Mouse (Mus musculus): Measurements from ENCODE around the gene Rpl9. TPM values are rescaled to one million over a fixed set of nuclear protein-coding genes. Genes with fewer than 3 reads are reported as not detected.

Rpl9 gene
- polyA plus RNA-seq, 1 experiment from 2014 or later: 991 TPM

DNA sequence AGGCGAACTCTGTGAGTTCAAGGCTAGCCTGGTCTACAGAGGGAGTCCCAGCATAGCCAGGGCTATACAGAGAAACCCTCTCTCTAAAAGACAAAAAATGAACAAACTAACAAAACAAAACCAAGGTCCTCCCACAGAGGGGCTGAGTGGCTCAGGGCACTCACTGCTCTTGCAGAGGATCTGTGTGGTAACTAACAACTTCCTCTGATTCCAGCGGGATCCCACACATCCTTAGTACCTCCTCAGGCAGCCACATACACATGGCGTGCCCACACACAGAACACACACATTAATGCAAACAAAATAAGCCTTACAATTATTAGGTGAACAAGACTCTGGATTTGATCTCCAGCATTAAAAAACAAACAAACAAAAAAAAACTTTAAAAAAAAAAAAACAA, 33.5 kb downstream of the Rpl9 start:
- no peak overlapping the region for H3K9ac ChIP-seq
- no peaks in the 10 kb centered on the region for H3K4me1 ChIP-seq
- no peaks in the 10 kb centered on the region for H3K36me3 ChIP-seq
- WGBS: 75% methylated on average over 3 of the region's 3 CpGs
- no peak for ATAC-seq (ENCODE audit: borderline replicate concordance, extremely low read depth, low FRiP score, low TSS enrichment)
- H3K9me3 ChIP-seq: no peaks in the 10 kb centered on the region
- H3K27ac ChIP-seq: no peak overlapping the region
- H3K27me3 ChIP-seq: no peaks in the 10 kb centered on the region
- no peak overlapping the region for H3K4me2 ChIP-seq
- H3K4me3 ChIP-seq: no peak overlapping the region

GRCm38 (mm10) chr5:65356851-65357250, 34.4 kb downstream of the Rpl9 start:
- Histone ChIP-seq H3K9me3 (no peaks in the 10 kb centered on the region), H3K4me3 (no peak overlapping the region), H3K27ac (no peak overlapping the region), H3K27me3 (no peaks in the 10 kb centered on the region), H3K36me3 (no peaks in the 10 kb centered on the region), H3K9ac (no peak overlapping the region), H3K4me1 (no peaks in the 10 kb centered on the region), H3K4me2 (no peak overlapping the region)
- no peak for ATAC-seq (ENCODE audit: borderline replicate concordance, extremely low read depth, low FRiP score, low TSS enrichment)
- WGBS: 69% methylated on average over 6 of the region's 6 CpGs

GRCm38 (mm10) chr5:65354985-65355384, 36.3 kb downstream of the Rpl9 start:
- 76% methylated on average over 5 of the region's 5 CpGs for WGBS
- H3K4me2 ChIP-seq: no peak overlapping the region
- no peak overlapping the region for H3K9ac ChIP-seq
- H3K36me3 ChIP-seq: no peaks in the 10 kb centered on the region
- H3K4me3 ChIP-seq: no peak overlapping the region
- no peaks in the 10 kb centered on the region for H3K9me3 ChIP-seq
- H3K27ac ChIP-seq: no peak overlapping the region
- ATAC-seq (ENCODE audit: borderline replicate concordance, extremely low read depth, low FRiP score, low TSS enrichment): no peak
- H3K27me3 ChIP-seq: no peaks in the 10 kb centered on the region
- H3K4me1 ChIP-seq: no peaks in the 10 kb centered on the region

- H3K36me3 ChIP-seq: no peaks in the 10 kb centered on the region
- 52% methylated on average over 3 of the region's 3 CpGs for WGBS
- H3K4me3 ChIP-seq: no peak overlapping the region
- no peaks in the 10 kb centered on the region for H3K9me3 ChIP-seq
- ATAC-seq (ENCODE audit: borderline replicate concordance, extremely low read depth, low FRiP score, low TSS enrichment): no peak
- H3K4me2 ChIP-seq: no peak overlapping the region
- H3K9ac ChIP-seq: no peak overlapping the region
- no peaks in the 10 kb centered on the region for H3K27me3 ChIP-seq
- H3K4me1 ChIP-seq: no peaks in the 10 kb centered on the region
- no peak overlapping the region for H3K27ac ChIP-seq
These were observed 37.1 kb downstream of the Rpl9 start for GRCm38 (mm10) chr5:65354097-65354496.

DNA sequence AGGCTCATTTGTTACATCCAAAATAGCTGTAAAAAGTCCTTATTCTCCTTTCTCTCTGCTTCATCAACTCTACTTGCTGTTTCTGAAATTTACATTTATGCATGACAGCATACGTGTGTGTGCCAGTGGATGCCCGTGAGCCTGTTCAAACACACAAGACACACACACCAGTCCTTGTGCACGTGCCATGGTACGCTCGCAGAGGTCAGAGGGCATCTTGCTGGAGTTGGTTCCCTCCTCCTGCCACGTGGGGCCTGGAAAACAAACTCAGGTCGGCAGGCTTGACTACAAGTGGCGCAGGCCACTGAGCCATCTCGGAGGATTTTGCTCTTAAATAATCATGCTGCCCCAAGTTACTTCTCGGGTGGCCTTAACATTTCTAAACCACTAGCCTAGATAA, 40.7 kb downstream of the Rpl9 start:
- no peak for ATAC-seq (ENCODE audit: borderline replicate concordance, extremely low read depth, low FRiP score, low TSS enrichment)
- Histone ChIP-seq H3K36me3 (no peaks in the 10 kb centered on the region), H3K27ac (no peak overlapping the region), H3K27me3 (no peaks in the 10 kb centered on the region), H3K4me3 (no peak overlapping the region), H3K9me3 (no peaks in the 10 kb centered on the region), H3K4me1 (no peaks in the 10 kb centered on the region), H3K9ac (no peak overlapping the region), H3K4me2 (no peak overlapping the region)
- 44% methylated on average over 10 of the region's 10 CpGs for WGBS

GRCm38 (mm10) chr5:65348168-65348567, 43.1 kb downstream of the Rpl9 start, which contains the start of gene Klb:
Klb (plus strand) TSS chr5:65348314.
- ATAC-seq (ENCODE audit: borderline replicate concordance, extremely low read depth, low FRiP score, low TSS enrichment): no peak
- no peak within 1 kb of the TSS for H3K27ac ChIP-seq
- WGBS: 42% methylated on average over 15 of the region's 15 CpGs
- H3K4me1 ChIP-seq: no peaks in the 10 kb centered on the region
- H3K36me3 ChIP-seq: no peaks in the 10 kb centered on the region
- no peak within 1 kb of the TSS for H3K9ac ChIP-seq
- H3K4me2 ChIP-seq: peak within 1 kb of the TSS; percentile 43
- no peaks in the 10 kb centered on the region for H3K9me3 ChIP-seq
- H3K4me3 ChIP-seq: peak within 1 kb of the TSS; percentile 13; the same call in 1 of the 2 replicates
- no peaks in the 10 kb centered on the region for H3K27me3 ChIP-seq

GRCm38 (mm10) chr5:65340167-65340566, 51.1 kb downstream of the Rpl9 start:
- H3K27ac ChIP-seq: no peak overlapping the region
- no peaks in the 10 kb centered on the region for H3K36me3 ChIP-seq
- no peaks in the 10 kb centered on the region for H3K27me3 ChIP-seq
- 0 out of 2 replicates have a peak, but pooled peaks cover 5% of the 10 kb centered on the region for H3K4me1 ChIP-seq
- 21% methylated on average over 4 of the region's 4 CpGs for WGBS
- no peak overlapping the region for H3K9ac ChIP-seq
- no peaks in the 10 kb centered on the region for H3K9me3 ChIP-seq
- no peak overlapping the region for H3K4me2 ChIP-seq
- H3K4me3 ChIP-seq: no peak overlapping the region
- no peak for ATAC-seq (ENCODE audit: borderline replicate concordance, extremely low read depth, low FRiP score, low TSS enrichment)

DNA sequence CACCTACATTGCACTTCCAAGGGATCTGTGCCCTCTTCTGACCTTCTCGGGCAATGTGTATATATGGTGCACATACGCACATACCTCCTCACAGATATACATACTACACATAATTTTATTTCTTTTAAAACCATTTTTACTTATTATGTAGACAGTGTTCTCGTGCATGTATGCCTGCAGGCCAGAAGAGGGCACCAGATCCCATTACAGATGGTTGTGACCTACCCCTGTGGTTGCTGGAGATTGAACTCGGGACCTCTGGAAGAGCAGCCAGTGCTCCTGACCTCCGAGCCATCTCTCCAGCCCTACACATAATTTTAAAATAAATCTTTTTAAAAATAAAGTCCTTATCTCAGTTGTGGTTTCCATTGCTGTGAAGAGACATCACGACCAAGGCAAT, 52.9 kb downstream of the Rpl9 start:
- H3K27me3 ChIP-seq: no peaks in the 10 kb centered on the region
- H3K4me1 ChIP-seq: peaks cover 17% of the 10 kb centered on the region
- no peak overlapping the region for H3K27ac ChIP-seq
- H3K9me3 ChIP-seq: no peaks in the 10 kb centered on the region
- no peak for ATAC-seq (ENCODE audit: borderline replicate concordance, extremely low read depth, low FRiP score, low TSS enrichment)
- H3K4me3 ChIP-seq: no peak overlapping the region
- WGBS: 78% methylated on average over 6 of the region's 6 CpGs
- H3K4me2 ChIP-seq: no peak overlapping the region
- H3K9ac ChIP-seq: no peak overlapping the region
- H3K36me3 ChIP-seq: no peaks in the 10 kb centered on the region

Other genes with a start within 250 kb of the Rpl9 start
- gene Wdr19, start 191.7 kb downstream of the Rpl9 start, polyA plus RNA-seq (2015; fragmentation: Nextera tagmentation; extraction: Ambion mirVana): 9.7 and 10.5 TPM in 2 replicates
- 80.3 and 84.4 TPM in 2 replicates for gene Rfc1, start 55.8 kb downstream of the Rpl9 start, polyA plus RNA-seq (2015; fragmentation: Nextera tagmentation; extraction: Ambion mirVana)
- 0.08 TPM in 1 of 2 replicates, not detected in the other for gene Klb, start 43.1 kb downstream of the Rpl9 start, polyA plus RNA-seq (2015; fragmentation: Nextera tagmentation; extraction: Ambion mirVana)
- gene Lias, start 53 bp upstream of the Rpl9 start, polyA plus RNA-seq (2015; fragmentation: Nextera tagmentation; extraction: Ambion mirVana): 55.5 and 57.2 TPM in 2 replicates
- gene Ugdh, start 44.5 kb upstream of the Rpl9 start, polyA plus RNA-seq (2015; fragmentation: Nextera tagmentation; extraction: Ambion mirVana): 140 and 146 TPM in 2 replicates
- not detected in 2 replicates for gene Gm43552, start 101.4 kb upstream of the Rpl9 start, polyA plus RNA-seq (2015; fragmentation: Nextera tagmentation; extraction: Ambion mirVana)
- gene Smim14, start 145.7 kb upstream of the Rpl9 start, polyA plus RNA-seq (2015; fragmentation: Nextera tagmentation; extraction: Ambion mirVana): 99.4 and 108 TPM in 2 replicates
- 165 and 167 TPM in 2 replicates for gene Ube2k, start 145.8 kb upstream of the Rpl9 start, polyA plus RNA-seq (2015; fragmentation: Nextera tagmentation; extraction: Ambion mirVana)